Mouse (Mus musculus) bone marrow, adult 2 months (tissue): ENCODE results near the gene Tbx21.

Source experiments
- CTCF ChIP-seq: fragments of 200-500 bp; IDR thresholded peaks from 2 replicates; pipeline ENCODE4 v1.5.1; 2011; ENCODE audit warnings: low read length, control low read depth; ENCODE audit not compliant: control insufficient read depth, insufficient read depth
- POLR2A ChIP-seq: fragments of 200-500 bp; IDR thresholded peaks from 2 replicates; pipeline ENCODE4 v1.6.1; 2011; ENCODE audit warnings: low read depth, mild to moderate bottlenecking, control low read depth, low read length, borderline replicate concordance; ENCODE audit not compliant: control insufficient read depth

DNA sequence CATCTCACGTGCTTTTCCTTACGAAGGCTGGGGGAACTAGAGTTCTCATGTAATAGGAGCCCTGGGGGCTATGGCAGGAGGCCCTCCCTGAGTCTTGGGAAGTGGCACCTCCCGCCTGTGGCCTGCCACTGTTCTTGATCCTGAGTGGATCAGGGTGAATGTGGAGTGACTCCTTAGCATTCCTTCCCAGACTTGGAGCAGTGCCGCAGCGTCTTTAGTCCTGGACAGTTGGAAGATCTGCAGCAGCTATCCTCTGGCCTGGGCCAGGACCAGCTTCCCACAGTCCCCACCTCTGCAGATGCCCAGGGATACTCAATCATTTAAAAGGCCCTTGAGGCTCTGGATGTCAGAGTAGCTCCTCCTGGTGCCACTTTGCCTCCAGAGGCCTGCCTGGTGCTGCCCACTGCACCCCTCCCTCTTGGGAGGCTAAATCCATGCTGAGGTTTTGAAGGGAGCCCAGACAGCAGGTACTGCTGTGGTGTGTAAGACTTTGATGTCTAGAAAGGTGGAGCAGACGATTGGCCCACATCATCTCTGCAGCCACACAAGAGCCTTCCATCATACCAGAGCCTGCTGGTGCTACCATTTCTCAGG is 65.5 kb downstream of the Tbx21 start:
- TF ChIP-seq POLR2A (no peak), CTCF (no peak)
